9 mouse cellular contexts compared by ENCODE assay signal in genomic region chr1:191063700-191064099, GRCm38 (mm10). TPM values are rescaled to one million over a fixed set of nuclear protein-coding genes. Genes with fewer than 3 reads are reported as not detected.
DNase-seq lines count a peak whose midpoint lies in the region; ATAC-seq and TF ChIP-seq lines count a peak whose summit lies in the region.
"Had no signal": no experiment of that assay in that cellular context is flagged by ENCODE, and none has a peak within 500 bp of the region (broad histone marks: within the 10 kb centered on the region; RNA-seq: fewer than 3 reads in every experiment).

No protein-coding gene starts in this region.

- no peak overlapping the region for H3K27ac ChIP-seq in thymus, adult 2 months (ENCODE audit: control insufficient read depth, insufficient read depth, low read length)
- H3K27ac ChIP-seq in forebrain, embryonic 14.5 days (ENCODE audit: low read depth, low read length), result no peak overlapping the region
- H3K27ac ChIP-seq in liver, embryonic 13.5 days, result no peak overlapping the region; the same call in 1 of the 2 replicates

- DNase-seq in thymus, adult 2 months, result no peak
- DNase-seq in thymus, postnatal 4 days, result no peak
- DNase-seq in forebrain, embryonic 14.5 days (ENCODE audit: low spot score), result no peak
- DNase-seq in liver, embryonic 13.5 days, result no peak
- no peak for DNase-seq in Muller cell, postnatal 12 days (ENCODE audit: inconsistent ontology term)
- no peak for DNase-seq in thymus, postnatal 36 days
- DNase-seq in kidney, adult 11 months, result no peak
- DNase-seq: adrenal gland, postnatal 36 days had no signal

- no peak for TF ChIP-seq CTCF in thymus, adult 2 months (IDR thresholded peaks at IDR 0.05; ENCODE audit: borderline replicate concordance, control insufficient read depth, extremely low read depth, insufficient read depth, low read length, poor library complexity)

- H3K9ac ChIP-seq in forebrain, embryonic 14.5 days (ENCODE audit: low read length), result peak overlapping the region; percentile 71; the same call in 1 of the 2 replicates
- peak overlapping the region; percentile 94 for H3K9ac ChIP-seq in liver, embryonic 13.5 days

- 66% methylated on average over 9 of the region's 9 CpGs for WGBS in thymus, adult 2 months
- 65% methylated on average over 9 of the region's 9 CpGs for WGBS in forebrain, embryonic 14.5 days
- 35% methylated on average over 9 of the region's 9 CpGs for WGBS in liver, embryonic 13.5 days (ENCODE audit: insufficient replicate concordance)

- TF ChIP-seq POLR2A in thymus, adult 2 months (IDR thresholded peaks at IDR 0.05; ENCODE audit: control insufficient read depth, extremely low read depth, insufficient read depth, low read length, poor library complexity), result no peak

- H3K4me2 ChIP-seq in forebrain, embryonic 14.5 days (ENCODE audit: low read length), result peak overlapping the region; percentile 79
- H3K4me2 ChIP-seq in liver, embryonic 13.5 days, result peak overlapping the region; percentile 83

- no peak for ATAC-seq in forebrain, embryonic 14.5 days
- no peak for ATAC-seq in liver, embryonic 13.5 days (ENCODE audit: low read depth)

- no peaks in the 10 kb centered on the region for H3K9me3 ChIP-seq in forebrain, embryonic 14.5 days (replicated peaks; ENCODE audit: control insufficient read depth, low read length)
- H3K9me3 ChIP-seq in liver, embryonic 13.5 days (replicated peaks), result no peaks in the 10 kb centered on the region

- peak overlapping the region; percentile 20; the same call in 1 of the 2 replicates for H3K4me3 ChIP-seq in thymus, adult 2 months (ENCODE audit: control insufficient read depth, insufficient read depth, low read length)
- peak overlapping the region; percentile 74 for H3K4me3 ChIP-seq in forebrain, embryonic 14.5 days (ENCODE audit: low read depth, low read length)
- H3K4me3 ChIP-seq in liver, embryonic 13.5 days (replicated peaks), result peak overlapping the region; percentile 97

- H3K4me1 ChIP-seq in thymus, adult 2 months (replicated peaks; ENCODE audit: control insufficient read depth, insufficient read depth, low read length), result 0 out of 2 replicates have a peak, but pooled peaks cover 2% of the 10 kb centered on the region
- peaks cover 9% of the 10 kb centered on the region; the same call in 1 of the 2 replicates for H3K4me1 ChIP-seq in forebrain, embryonic 14.5 days (ENCODE audit: control insufficient read depth, insufficient read depth, low read length)
- peaks cover 33% of the 10 kb centered on the region for H3K4me1 ChIP-seq in liver, embryonic 13.5 days (replicated peaks)

- H3K36me3 ChIP-seq in thymus, adult 2 months (ENCODE audit: control insufficient read depth, insufficient read depth, low read length), result peaks cover under 1% of the 10 kb centered on the region; the same call in 1 of the 2 replicates
- peaks cover 21% of the 10 kb centered on the region; the same call in 1 of the 2 replicates for H3K36me3 ChIP-seq in forebrain, embryonic 14.5 days (ENCODE audit: control insufficient read depth, insufficient read depth, low read length)
- peaks cover 40% of the 10 kb centered on the region for H3K36me3 ChIP-seq in liver, embryonic 13.5 days

- H3K27me3 ChIP-seq in thymus, adult 2 months (ENCODE audit: control insufficient read depth, insufficient read depth, low read length), result no peaks in the 10 kb centered on the region
- no peaks in the 10 kb centered on the region for H3K27me3 ChIP-seq in forebrain, embryonic 14.5 days (replicated peaks; ENCODE audit: control insufficient read depth, insufficient read depth, low read length)
- no peaks in the 10 kb centered on the region for H3K27me3 ChIP-seq in liver, embryonic 13.5 days

RNA-seq across cellular contexts. Expression of gene Nsl1, which starts 0.9 kb away (rescaled TPM):
- 8.1 and 17.6 TPM in 2 replicates for polyA plus RNA-seq in thymus, adult 2 months (2012; rRNA removed)
- polyA plus RNA-seq in forebrain, embryonic 14.5 days (2014; fragmentation: Nextera tagmentation; extraction: Ambion mirVana), result 6.9 and 7.3 TPM in 2 replicates
- polyA plus RNA-seq in liver, embryonic 13.5 days (2015; fragmentation: Nextera tagmentation; extraction: Ambion mirVana), result 16.7 and 18.1 TPM in 2 replicates

RNA-seq across cellular contexts. Expression of gene Tatdn3, which starts 1.0 kb away (rescaled TPM):
- polyA plus RNA-seq in thymus, adult 2 months (2012; rRNA removed), result 4.6 and 5.2 TPM in 2 replicates
- 10.0 and 10.4 TPM in 2 replicates for polyA plus RNA-seq in forebrain, embryonic 14.5 days (2014; fragmentation: Nextera tagmentation; extraction: Ambion mirVana)
- 8.6 and 10.3 TPM in 2 replicates for polyA plus RNA-seq in liver, embryonic 13.5 days (2015; fragmentation: Nextera tagmentation; extraction: Ambion mirVana)

RNA-seq across cellular contexts. Expression of gene Spata45, which starts 27.3 kb away (rescaled TPM):
- not detected in 2 replicates for polyA plus RNA-seq in thymus, adult 2 months (2012; rRNA removed)
- polyA plus RNA-seq in forebrain, embryonic 14.5 days (2014; fragmentation: Nextera tagmentation; extraction: Ambion mirVana), result not detected in 2 replicates
- polyA plus RNA-seq in liver, embryonic 13.5 days (2015; fragmentation: Nextera tagmentation; extraction: Ambion mirVana), result not detected in 2 replicates
- polyA plus RNA-seq: liver, adult 2 months had no signal

RNA-seq across cellular contexts. Expression of gene Batf3, which starts 33.9 kb away (rescaled TPM):
- polyA plus RNA-seq in thymus, adult 2 months (2012; rRNA removed), result 12.6 and 18.4 TPM in 2 replicates
- 1.6 and 1.8 TPM in 2 replicates for polyA plus RNA-seq in forebrain, embryonic 14.5 days (2014; fragmentation: Nextera tagmentation; extraction: Ambion mirVana)
- polyA plus RNA-seq in liver, embryonic 13.5 days (2015; fragmentation: Nextera tagmentation; extraction: Ambion mirVana), result 2.6 and 3.1 TPM in 2 replicates

RNA-seq across cellular contexts. Expression of gene Flvcr1, which starts 37.7 kb away (rescaled TPM):
- polyA plus RNA-seq in thymus, adult 2 months (2012; rRNA removed), result 56.7 and 58.9 TPM in 2 replicates
- 6.0 and 8.4 TPM in 2 replicates for polyA plus RNA-seq in forebrain, embryonic 14.5 days (2014; fragmentation: Nextera tagmentation; extraction: Ambion mirVana)
- 4.3 and 5.0 TPM in 2 replicates for polyA plus RNA-seq in liver, embryonic 13.5 days (2015; fragmentation: Nextera tagmentation; extraction: Ambion mirVana)

Comparison
In these comparisons a context has a peak if more than half of its experiments do, and no peak if none do; other contexts are left out.
1. H3K4me3 ChIP-seq: peak in every context shown above with its lines; median percentile 97 in liver, embryonic 13.5 days; 74 in forebrain, embryonic 14.5 days; 20 in thymus, adult 2 months.